Mouse (Mus musculus) ZHBTc4 (cell line): ENCODE measurements at regions not wholly inside any gene's neighbourhood (a gene's known extent, or its start where the extent isn't known, plus 50 kb on each side); places are given as distances from the start of the nearest gene placed in this dataset.

ENCODE experiments used
- DNase-seq: peaks from one replicate; pipeline ENCODE4 v3.0.0-alpha.2; 2011; ENCODE audit warnings: low read depth, low spot score

- DNase-seq = peak; percentile 62
Observed at GRCm38 (mm10) chr9:92097806-92098205, 94.9 kb upstream of the Plscr5 start.

- DNase-seq = peak; percentile 81
Observed at GRCm38 (mm10) chr9:92129504-92129903, 63.2 kb upstream of the Plscr5 start.

GRCm38 (mm10) chr9:92130445-92130844, 62.3 kb upstream of the Plscr5 start:
- DNase-seq = no peak

- DNase-seq = no peak
Observed at GRCm38 (mm10) chr9:92132440-92132839, 60.3 kb upstream of the Plscr5 start.

DNA sequence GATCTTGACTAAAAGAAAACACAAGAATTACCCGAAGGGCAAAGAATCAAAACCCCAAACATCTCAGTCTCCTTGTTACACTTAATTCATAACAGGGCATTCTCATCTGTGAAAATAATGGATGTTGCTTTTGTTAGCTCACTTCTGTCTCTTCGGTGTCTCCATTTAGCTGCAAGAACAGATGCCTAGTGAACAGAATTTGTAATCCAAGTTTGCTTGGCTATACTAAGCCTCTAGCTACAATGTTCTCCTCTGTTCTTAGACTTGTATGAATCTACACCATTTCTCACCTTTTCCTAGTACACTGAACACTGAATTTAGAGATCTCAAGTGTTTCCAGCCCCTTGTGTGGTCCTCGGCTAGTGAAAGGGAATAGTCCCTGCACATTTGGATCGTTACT, 50.8 kb upstream of the Plscr5 start:
- no peak for DNase-seq
